Mouse (Mus musculus) spleen, postnatal 10 days (tissue): ENCODE measurements at regions not wholly inside any gene's neighbourhood (a gene's known extent, or its start where the extent isn't known, plus 50 kb on each side); places are given as distances from the start of the nearest gene placed in this dataset.
A peak's percentile ranks its signal among the peaks of the same experiment; 100 is the strongest.

Experiments used
- DNase-seq, 2 experiments: peaks; one replicate each; pipeline ENCODE4 v3.0.0; 2021 to 2022; ENCODE audit warnings: low spot score in 2 of 2

- no peak for DNase-seq
Measured at GRCm38 (mm10) chr2:50835511-50836320, 313.2 kb downstream of the Rnd3 start.

- no peak for DNase-seq
Measured at GRCm38 (mm10) chr2:50833791-50834190, 315.1 kb downstream of the Rnd3 start.

- DNase-seq, result no peak
Measured at GRCm38 (mm10) chr2:50832471-50832870, 316.4 kb downstream of the Rnd3 start.

GRCm38 (mm10) chr2:50830056-50830720 lies 318.7 kb downstream of the Rnd3 start:
- peak in 1 of 2 experiments; percentile 29 for DNase-seq

GRCm38 (mm10) chr2:50827097-50827496 lies 321.8 kb downstream of the Rnd3 start:
- DNase-seq, result peak in 1 of 2 experiments; percentile 20

GRCm38 (mm10) chr2:50826537-50826936 lies 322.4 kb downstream of the Rnd3 start:
- DNase-seq, result no peak

- DNase-seq, result no peak
Measured at GRCm38 (mm10) chr2:50825626-50826025, 323.3 kb downstream of the Rnd3 start.

GRCm38 (mm10) chr2:50824782-50825181 lies 324.1 kb downstream of the Rnd3 start:
- DNase-seq, result no peak

GRCm38 (mm10) chr2:50822738-50823137 lies 326.2 kb downstream of the Rnd3 start:
- DNase-seq, result no peak

GRCm38 (mm10) chr2:50819305-50819665 lies 329.6 kb downstream of the Rnd3 start:
- DNase-seq, result no peak

GRCm38 (mm10) chr2:50818557-50819304 lies 330.2 kb downstream of the Rnd3 start:
- DNase-seq, result no peak

- no peak for DNase-seq
Measured at GRCm38 (mm10) chr2:50816364-50816763, 332.5 kb downstream of the Rnd3 start.

GRCm38 (mm10) chr2:50815541-50815940 lies 333.4 kb downstream of the Rnd3 start:
- no peak for DNase-seq

GRCm38 (mm10) chr2:50813568-50814461 lies 335.1 kb downstream of the Rnd3 start:
- no peak for DNase-seq

- DNase-seq, result no peak
Measured at GRCm38 (mm10) chr2:50812296-50812695, 336.6 kb downstream of the Rnd3 start.

- no peak for DNase-seq
Measured at GRCm38 (mm10) chr2:50810336-50811066, 338.4 kb downstream of the Rnd3 start.

- DNase-seq, result no peak
Measured at GRCm38 (mm10) chr2:50809823-50810222, 339.1 kb downstream of the Rnd3 start.

GRCm38 (mm10) chr2:50807162-50807960 lies 341.6 kb downstream of the Rnd3 start:
- no peak for DNase-seq

GRCm38 (mm10) chr2:50805645-50806044 lies 343.3 kb downstream of the Rnd3 start:
- DNase-seq, result no peak

- DNase-seq, result no peak
Measured at GRCm38 (mm10) chr2:50796087-50796486, 352.8 kb downstream of the Rnd3 start.
